Mouse (Mus musculus) kidney, adult 8-10 months (tissue): ENCODE measurements at regions not wholly inside any gene's neighbourhood (a gene's known extent, or its start where the extent isn't known, plus 50 kb on each side); places are given as distances from the start of the nearest gene placed in this dataset.
A peak's percentile ranks its signal among the peaks of the same experiment; 100 is the strongest.

Experiments
- DNase-seq, 2 experiments: peaks; one replicate each; pipeline ENCODE4 v3.0.0; 2022

GRCm38 (mm10) chr15:10838584-10839288 is 113.4 kb upstream of the C1qtnf3 start:
- no peak for DNase-seq

- no peak for DNase-seq
Measured at GRCm38 (mm10) chr15:10840621-10841034, 111.5 kb upstream of the C1qtnf3 start.

GRCm38 (mm10) chr15:10843060-10843695 is 109.0 kb upstream of the C1qtnf3 start:
- no peak for DNase-seq

GRCm38 (mm10) chr15:10846722-10847121 is 105.4 kb upstream of the C1qtnf3 start:
- no peak for DNase-seq

- DNase-seq = no peak
Measured at GRCm38 (mm10) chr15:10864004-10864775, 87.9 kb upstream of the C1qtnf3 start.

GRCm38 (mm10) chr15:10865109-10865508 is 87.0 kb upstream of the C1qtnf3 start:
- DNase-seq = no peak

- no peak for DNase-seq
Measured at GRCm38 (mm10) chr15:10866794-10867193, 85.3 kb upstream of the C1qtnf3 start.

GRCm38 (mm10) chr15:10868115-10868514 is 84.0 kb upstream of the C1qtnf3 start:
- DNase-seq = no peak

- DNase-seq = peak; percentile 35 to 64
Measured at GRCm38 (mm10) chr15:10868716-10869585, 83.2 kb upstream of the C1qtnf3 start.

- DNase-seq = peak; percentile 29 to 50
Measured at GRCm38 (mm10) chr15:10869879-10870278, 82.3 kb upstream of the C1qtnf3 start.

- DNase-seq = no peak
Measured at GRCm38 (mm10) chr15:10872322-10872967, 79.7 kb upstream of the C1qtnf3 start.

GRCm38 (mm10) chr15:10876328-10876727 is 75.8 kb upstream of the C1qtnf3 start:
- peak; percentile 58 to 65 for DNase-seq

GRCm38 (mm10) chr15:10881726-10882125 is 70.4 kb upstream of the C1qtnf3 start:
- DNase-seq = no peak

- no peak for DNase-seq
Measured at GRCm38 (mm10) chr15:10887990-10888389, 64.1 kb upstream of the C1qtnf3 start.

- DNase-seq = peak; percentile 92 to 94
Measured at GRCm38 (mm10) chr15:10890220-10890921, 61.8 kb upstream of the C1qtnf3 start.

- DNase-seq = no peak
Measured at GRCm38 (mm10) chr15:10898309-10898708, 53.8 kb upstream of the C1qtnf3 start.

- DNase-seq = no peak
Measured at GRCm38 (mm10) chr15:10898715-10899486, 53.2 kb upstream of the C1qtnf3 start.

- no peak for DNase-seq
Measured at GRCm38 (mm10) chr15:10899904-10900303, 52.2 kb upstream of the C1qtnf3 start.

GRCm38 (mm10) chr15:10901075-10901474 is 51.1 kb upstream of the C1qtnf3 start:
- DNase-seq = peak; percentile 42 to 67

- DNase-seq = no peak
Measured at GRCm38 (mm10) chr15:10901745-10902262, 50.3 kb upstream of the C1qtnf3 start.
